Mouse (Mus musculus) adrenal gland, postnatal 25 days (tissue): ENCODE results near the gene Zp2. TPM values are rescaled to one million over a fixed set of nuclear protein-coding genes. Genes with fewer than 3 reads are reported as not detected.
A peak's percentile ranks its signal among the peaks of the same experiment; 100 is the strongest.

ENCODE experiments used
- DNase-seq: peaks from one replicate; pipeline ENCODE4 v3.0.0; 2021; ENCODE audit warnings: mixed read lengths
- long read RNA-seq: library from polyadenylated mRNA; stranded (forward); transcript quantifications from one replicate; pipeline ENCODE4 v2.0.0, GENCODE M21; 2021
- total RNA-seq: library from RNA; stranded (reverse); gene quantifications from 2 replicates; pipeline ENCODE4 v1.2.3, GENCODE M21; 2021

Gene Zp2
- total RNA-seq: 0.36 TPM in 1 of 2 replicates, not detected in the other
- long read RNA-seq: 0 reads

- DNase-seq: no peak
These were observed at the start of gene Zp2 for GRCm38 (mm10) chr7:120145191-120145590. Gene Zp2 (minus strand): TSS chr7:120145291.

GRCm38 (mm10) chr7:120192816-120193215 is 47.7 kb upstream of the Zp2 start:
- DNase-seq: peak; percentile 23

- peak; percentile 21 for DNase-seq
These were observed 47.1 kb upstream of the Zp2 start for GRCm38 (mm10) chr7:120192207-120192606.

- DNase-seq: no peak
These were observed 45.1 kb upstream of the Zp2 start for GRCm38 (mm10) chr7:120190150-120190665.

- no peak for DNase-seq
These were observed 44.5 kb upstream of the Zp2 start for GRCm38 (mm10) chr7:120189369-120190149.

GRCm38 (mm10) chr7:120188946-120189345 is 43.9 kb upstream of the Zp2 start:
- no peak for DNase-seq

GRCm38 (mm10) chr7:120182891-120183290 is 37.8 kb upstream of the Zp2 start:
- no peak for DNase-seq

- DNase-seq: no peak
These were observed 36.5 kb upstream of the Zp2 start for GRCm38 (mm10) chr7:120181401-120182230.

- no peak for DNase-seq
These were observed 35.5 kb upstream of the Zp2 start for GRCm38 (mm10) chr7:120180547-120180946.

- no peak for DNase-seq
These were observed 33.8 kb upstream of the Zp2 start for GRCm38 (mm10) chr7:120178935-120179334.

- no peak for DNase-seq
These were observed 32.5 kb upstream of the Zp2 start for GRCm38 (mm10) chr7:120177611-120178010.

GRCm38 (mm10) chr7:120174723-120175504 is 29.8 kb upstream of the Zp2 start:
- no peak for DNase-seq

- no peak for DNase-seq
These were observed 28.6 kb upstream of the Zp2 start, which contains the start of gene Anks4b for GRCm38 (mm10) chr7:120173603-120174244. Gene Anks4b (plus strand): TSS chr7:120173858.

GRCm38 (mm10) chr7:120172188-120172700 is 27.2 kb upstream of the Zp2 start:
- DNase-seq: no peak

GRCm38 (mm10) chr7:120163581-120164251 is 18.6 kb upstream of the Zp2 start:
- DNase-seq: no peak

GRCm38 (mm10) chr7:120158121-120158613 is 13.1 kb upstream of the Zp2 start:
- no peak for DNase-seq

- DNase-seq: no peak
These were observed 12.5 kb upstream of the Zp2 start for GRCm38 (mm10) chr7:120157575-120158061.

- no peak for DNase-seq
These were observed 11.8 kb upstream of the Zp2 start for GRCm38 (mm10) chr7:120156841-120157409.

GRCm38 (mm10) chr7:120150898-120151297 is 5.8 kb upstream of the Zp2 start:
- no peak for DNase-seq

- DNase-seq: no peak
These were observed 5.2 kb upstream of the Zp2 start for GRCm38 (mm10) chr7:120150257-120150656.
